Mouse (Mus musculus) midbrain, postnatal 0 days (tissue): ENCODE results near the gene Get4. TPM values are rescaled to one million over a fixed set of nuclear protein-coding genes. Genes with fewer than 3 reads are reported as not detected.

Experiments used
- ATAC-seq: fragments of 200-750 bp; cut with Nextera tagmentation; 2 replicates; pipeline ENCODE4 v1.8.0; 2017; ENCODE audit warnings: moderate number of reproducible peaks, mild to moderate bottlenecking, moderate TSS enrichment, moderate library complexity; ENCODE audit not compliant: low FRiP score
- DNase-seq: peaks from one replicate; pipeline ENCODE4 v3.0.0-alpha.2; 2015; ENCODE audit warnings: low spot score
- H3K27ac ChIP-seq: fragments of 300-500 bp; sonication (generic); 2 replicates; pipeline ENCODE4 v1.5.1; 2014; ENCODE audit warnings: low read depth, mild to moderate bottlenecking, low read length, mixed read lengths
- H3K27me3 ChIP-seq: fragments of 300-500 bp; sonication (generic); 2 replicates; pipeline ENCODE4 v1.6.1; 2014; ENCODE audit warnings: low read length, control low read depth, mixed read lengths; ENCODE audit not compliant: insufficient read depth
- H3K36me3 ChIP-seq: fragments of 300-500 bp; sonication (generic); 2 replicates; pipeline ENCODE4 v1.6.1; 2014; ENCODE audit warnings: low read length, control low read depth, mixed read lengths; ENCODE audit not compliant: insufficient read depth
- H3K4me1 ChIP-seq: fragments of 300-500 bp; sonication (generic); 2 replicates; pipeline ENCODE4 v1.6.1; 2014; ENCODE audit warnings: mild to moderate bottlenecking, control low read depth, antibody characterized with exemption, low read length, mixed read lengths; ENCODE audit not compliant: insufficient read depth
- H3K4me2 ChIP-seq: fragments of 300-500 bp; sonication (generic); 2 replicates; pipeline ENCODE4 v1.6.1; 2014; ENCODE audit warnings: low read depth, mild to moderate bottlenecking, low read length, mixed read lengths; ENCODE audit not compliant: poor library complexity, severe bottlenecking
- H3K4me3 ChIP-seq: fragments of 300-500 bp; sonication (generic); 2 replicates; pipeline ENCODE4 v1.5.1; 2014; ENCODE audit warnings: low read depth, mild to moderate bottlenecking, low read length, moderate library complexity
- H3K9ac ChIP-seq: fragments of 300-500 bp; sonication (generic); replicated peaks from 2 replicates; pipeline ENCODE4 v1.6.1; 2014; ENCODE audit warnings: mild to moderate bottlenecking, low read length, moderate library complexity, mixed read lengths; ENCODE audit not compliant: poor library complexity, severe bottlenecking
- H3K9me3 ChIP-seq: fragments of 300-500 bp; sonication (generic); 2 replicates; pipeline ENCODE4 v1.6.1; 2016; ENCODE audit warnings: low read length, control low read depth
- CTCF ChIP-seq: IDR thresholded peaks from 2 replicates; pipeline ENCODE4 v1.5.1; 2016; ENCODE audit warnings: antibody characterized with exemption, mild to moderate bottlenecking
- WGBS: fragments of 180-500 bp; shearing (Covaris S2); extraction: QIAGEN DNeasy Blood & Tissue Kit; methylation state at CpG from one replicate; pipeline ENCODE4 v1.1.7; 2014; 5-methylcytosine and 5-hydroxymethylcytosine counted together
- polyA plus RNA-seq: library from polyadenylated mRNA; unstranded; fragments of >200 nt; fragmentation: Nextera tagmentation; extraction: Ambion mirVana; gene quantifications from 2 replicates; pipeline ENCODE4 v1.2.1, GENCODE M21; 2015
- total RNA-seq: library from RNA; depleted of rRNA; stranded (reverse); fragments of >200 nt; gene quantifications from 2 replicates; pipeline ENCODE4 v1.2.3, GENCODE M21; 2014

Get4 gene
- total and polyA plus RNA-seq, 2 experiments from 2014 or later: 48.9 to 135 TPM

DNA sequence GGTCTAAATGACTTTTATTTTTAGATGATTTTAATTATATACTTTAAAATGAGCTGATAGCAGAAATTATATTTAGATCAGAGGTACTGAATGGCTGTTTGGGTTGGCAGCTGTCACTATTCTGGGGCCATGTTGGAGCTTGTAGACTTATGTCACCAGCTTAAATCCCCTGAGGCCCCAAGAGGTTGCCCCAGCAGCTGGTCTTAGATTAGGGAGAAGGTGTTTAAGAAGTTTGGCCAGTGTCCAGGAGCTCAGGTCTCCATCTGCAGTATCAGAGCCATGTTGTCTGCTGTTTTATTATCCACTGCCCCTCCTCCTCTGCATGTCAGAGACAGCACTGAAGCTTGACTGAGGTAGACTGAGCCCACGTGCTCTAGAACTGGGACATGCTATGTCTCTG lies 8.7 kb upstream of the Get4 start:
- no peak for TF ChIP-seq CTCF
- H3K27me3 ChIP-seq: no peaks in the 10 kb centered on the region
- no peak overlapping the region for H3K4me3 ChIP-seq
- H3K9me3 ChIP-seq: no peaks in the 10 kb centered on the region
- 78% methylated on average over 1 of the region's 1 CpGs for WGBS
- peaks cover 70% of the 10 kb centered on the region for H3K36me3 ChIP-seq
- no peak overlapping the region for H3K9ac ChIP-seq
- no peak overlapping the region for H3K27ac ChIP-seq
- ATAC-seq: no peak
- H3K4me2 ChIP-seq: no peak overlapping the region
- DNase-seq: peak; percentile 51
- no peaks in the 10 kb centered on the region for H3K4me1 ChIP-seq

DNA sequence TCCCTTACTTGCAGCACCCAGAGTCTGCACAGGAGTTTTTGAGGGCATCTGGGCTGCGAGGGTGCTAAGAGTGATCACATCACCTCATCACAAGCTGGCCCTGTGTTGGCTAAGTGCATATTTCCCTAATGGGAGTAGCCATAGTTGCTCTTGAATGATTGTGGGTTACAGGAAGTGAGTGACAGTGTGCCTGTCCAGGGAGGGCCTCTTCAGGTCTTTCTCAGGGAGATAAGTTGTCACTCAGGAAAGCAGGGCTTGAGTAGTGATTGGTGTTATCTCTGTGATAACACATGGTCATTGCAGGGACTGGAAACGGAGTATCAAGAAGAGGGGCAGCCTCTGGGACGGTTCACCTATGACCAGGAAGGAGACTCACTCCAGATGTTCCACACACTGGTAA lies 4.4 kb upstream of the Get4 start:
- H3K27ac ChIP-seq: no peak overlapping the region
- TF ChIP-seq CTCF: no peak
- no peaks in the 10 kb centered on the region for H3K9me3 ChIP-seq
- whole genome bisulfite sequencing: 92% methylated on average over 3 of the region's 3 CpGs
- H3K36me3 ChIP-seq: peaks cover 50% of the 10 kb centered on the region
- no peaks in the 10 kb centered on the region for H3K27me3 ChIP-seq
- ATAC-seq (no peak), DNase-seq (no peak)
- no peak overlapping the region for H3K4me2 ChIP-seq
- no peaks in the 10 kb centered on the region for H3K4me1 ChIP-seq
- no peak overlapping the region for H3K4me3 ChIP-seq
- H3K9ac ChIP-seq: no peak overlapping the region

DNA sequence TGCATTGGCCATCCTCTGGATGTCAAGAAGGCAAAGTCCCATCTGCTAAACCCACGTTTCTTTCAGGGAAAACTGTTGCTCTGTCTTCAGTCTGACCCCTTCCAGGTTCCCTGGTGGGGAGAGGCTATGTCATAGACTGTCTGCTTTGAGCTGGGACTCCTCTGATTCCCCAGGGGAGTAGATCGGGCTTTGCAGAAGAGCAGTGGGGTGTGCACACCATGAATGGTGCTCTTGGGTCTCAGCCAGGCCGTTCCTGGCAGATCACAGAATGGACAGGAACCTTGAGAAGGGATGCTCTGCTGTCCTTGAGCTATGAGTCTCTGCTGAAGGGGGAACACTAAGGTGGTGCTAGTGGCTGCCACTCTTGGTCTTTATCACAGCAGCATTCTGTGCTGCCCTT lies 3.3 kb upstream of the Get4 start:
- Histone ChIP-seq H3K27ac (no peak overlapping the region), H3K36me3 (peaks cover 46% of the 10 kb centered on the region), H3K27me3 (no peaks in the 10 kb centered on the region), H3K4me3 (no peak overlapping the region), H3K4me1 (peaks cover 6% of the 10 kb centered on the region), H3K9ac (no peak overlapping the region), H3K4me2 (no peak overlapping the region), H3K9me3 (no peaks in the 10 kb centered on the region)
- WGBS: 72% methylated on average over 3 of the region's 3 CpGs
- no peak for DNase-seq
- TF ChIP-seq CTCF: no peak
- no peak for ATAC-seq

DNA sequence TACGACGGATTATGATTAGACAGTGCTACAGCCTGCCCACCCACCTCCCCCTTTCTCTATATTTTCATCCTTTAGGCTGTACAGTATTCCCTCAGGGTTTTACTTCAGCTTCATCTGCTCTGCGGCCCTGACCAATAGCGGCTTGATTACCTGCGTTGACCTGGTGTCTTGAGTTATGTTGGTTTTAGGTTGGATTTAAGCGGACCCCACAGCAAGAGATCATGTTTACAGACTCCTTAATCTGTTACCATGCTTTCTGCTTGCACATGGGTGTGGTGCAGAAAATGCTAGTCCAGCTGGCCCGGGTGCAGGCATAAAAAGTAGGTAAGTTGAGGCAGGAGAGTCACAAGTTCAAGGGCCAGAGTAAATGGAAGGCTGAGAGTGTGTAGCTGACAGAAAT lies 845 bp upstream of the Get4 start:
- H3K4me2 ChIP-seq: peak overlapping the region; percentile 66
- H3K36me3 ChIP-seq: peaks cover 32% of the 10 kb centered on the region
- H3K9me3 ChIP-seq: no peaks in the 10 kb centered on the region
- 89% methylated on average over 7 of the region's 7 CpGs for WGBS
- H3K9ac ChIP-seq: peak overlapping the region; percentile 70
- no peak for TF ChIP-seq CTCF
- peaks cover 6% of the 10 kb centered on the region for H3K4me1 ChIP-seq
- peak overlapping the region; percentile 87 for H3K27ac ChIP-seq
- H3K27me3 ChIP-seq: no peaks in the 10 kb centered on the region
- ATAC-seq (no peak), DNase-seq (no peak)
- no peak overlapping the region for H3K4me3 ChIP-seq

DNA sequence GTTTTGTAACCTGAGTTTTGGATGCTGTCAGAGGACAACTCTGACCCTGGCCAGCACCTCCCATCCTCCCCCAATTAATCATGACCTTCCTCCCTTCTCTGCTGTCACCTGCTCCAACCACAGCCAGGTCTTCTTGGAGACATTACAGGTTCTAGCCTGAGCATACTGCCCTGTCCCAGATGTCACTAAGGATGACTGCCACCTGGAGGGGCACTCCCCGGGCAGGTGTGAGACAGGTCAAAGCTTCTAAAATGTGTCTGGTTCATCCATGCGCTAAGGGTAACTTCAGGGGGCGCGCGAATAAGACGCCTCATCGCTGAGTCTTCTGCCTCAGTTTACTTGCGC lies 416 bp upstream of the Get4 start:
- peaks cover 28% of the 10 kb centered on the region for H3K36me3 ChIP-seq
- peak; percentile 52 for TF ChIP-seq CTCF
- H3K4me1 ChIP-seq: peaks cover 6% of the 10 kb centered on the region
- peak overlapping the region; percentile 70 for H3K9ac ChIP-seq
- peak; percentile 43 for ATAC-seq
- H3K4me2 ChIP-seq: peak overlapping the region; percentile 66
- 2% methylated on average over 8 of the region's 8 CpGs for WGBS
- no peak for DNase-seq
- H3K4me3 ChIP-seq: peak overlapping the region; percentile 63
- no peaks in the 10 kb centered on the region for H3K9me3 ChIP-seq
- peak overlapping the region; percentile 87 for H3K27ac ChIP-seq
- H3K27me3 ChIP-seq: no peaks in the 10 kb centered on the region

DNA sequence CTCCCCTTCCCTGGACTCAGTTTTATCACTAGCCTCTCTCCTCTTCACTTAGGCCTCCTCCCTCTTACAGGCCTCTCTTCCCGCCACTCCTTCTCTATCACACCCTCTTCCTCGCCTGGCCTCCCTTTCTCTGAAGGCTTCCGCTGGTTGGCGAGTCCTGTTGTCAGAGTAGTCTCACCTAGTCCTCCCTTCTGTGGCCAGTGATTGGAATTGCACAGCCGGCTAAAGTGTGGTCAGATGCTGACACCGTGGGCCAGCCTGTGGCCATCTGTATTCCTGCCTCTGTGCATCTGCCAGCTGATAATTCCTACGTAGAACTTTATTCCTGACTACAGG lies 754 bp downstream of the Get4 start:
- Histone ChIP-seq H3K36me3 (peaks cover 18% of the 10 kb centered on the region; the same call in 1 of the 2 replicates), H3K9ac (peak overlapping the region; percentile 77), H3K27ac (peak overlapping the region; percentile 92), H3K9me3 (no peaks in the 10 kb centered on the region), H3K4me1 (peaks cover 6% of the 10 kb centered on the region), H3K27me3 (no peaks in the 10 kb centered on the region), H3K4me2 (peak overlapping the region; percentile 85), H3K4me3 (peak overlapping the region; percentile 63)
- ATAC-seq: peak; percentile 0; the same call in 1 of the 2 replicates
- no peak for DNase-seq
- under 1% methylated on average over 7 of the region's 7 CpGs for WGBS
- TF ChIP-seq CTCF: no peak
